Mouse (Mus musculus) liver, embryonic 14.5 days (tissue): ENCODE data around the gene Pla2g10.

Source experiments
- CTCF ChIP-seq: IDR thresholded peaks from 2 replicates; pipeline ENCODE4 v1.5.1; 2016; ENCODE audit warnings: antibody characterized with exemption, low read depth, control low read depth
- EP300 ChIP-seq: IDR thresholded peaks from 2 replicates; pipeline ENCODE4 v1.6.1; 2016; ENCODE audit warnings: antibody characterized with exemption, low read depth

- TF ChIP-seq CTCF (no peak), EP300 (no peak)
These were observed 58.3 kb downstream of the Pla2g10 start for GRCm38 (mm10) chr16:13672386-13672898.
